Mouse (Mus musculus) stomach, postnatal 0 days (tissue): Measurements from ENCODE around the gene Sept9.

ENCODE experiments used
- CTCF ChIP-seq: IDR thresholded peaks from 2 replicates; pipeline ENCODE4 v1.5.1; 2016; ENCODE audit warnings: antibody characterized with exemption, low read depth, mild to moderate bottlenecking, moderate library complexity
- EP300 ChIP-seq: optimal IDR thresholded peaks from 2 replicates; pipeline ENCODE3; 2016; ENCODE audit warnings: antibody characterized with exemption

GRCm38 (mm10) chr11:117312936-117313335, 113.5 kb downstream of the Sept9 start:
- peak; percentile 82 for TF ChIP-seq CTCF
- no peak for TF ChIP-seq EP300
